Mouse (Mus musculus): Measurements from ENCODE around the gene Cldnd1. TPM values are rescaled to one million over a fixed set of nuclear protein-coding genes. Genes with fewer than 3 reads are reported as not detected.

Gene Cldnd1
- 115 and 116 TPM in 2 replicates for polyA plus RNA-seq (2014; fragmentation: Nextera tagmentation; extraction: Ambion mirVana)

GRCm38 (mm10) chr16:58727477-58728131 is at the start of gene Cldnd1:
Gene Cldnd1, plus strand, starts transcription at chr16:58727910.
- Histone ChIP-seq H3K27ac (ENCODE audit: low read depth, low read length) (peak within 1 kb of the TSS; percentile 60; the same call in 1 of the 2 replicates), H3K4me2 (ENCODE audit: low read depth, low read length, severe bottlenecking) (peak within 1 kb of the TSS; percentile 56)
- WGBS = 2% methylated on average over 35 of the region's 35 CpGs

GRCm38 (mm10) chr16:58678660-58679059 is 49.0 kb upstream of the Cldnd1 start:
- ATAC-seq (replicated peaks; ENCODE audit: low FRiP score) = no peak
- DNase-seq (ENCODE audit: low spot score) = no peak
- H3K9me3 ChIP-seq (ENCODE audit: control insufficient read depth, low read length) = no peaks in the 10 kb centered on the region
- no peaks in the 10 kb centered on the region; the same call in 1 of the 2 replicates for H3K36me3 ChIP-seq (ENCODE audit: control insufficient read depth, insufficient read depth, low read length)
- H3K4me2 ChIP-seq (ENCODE audit: low read depth, low read length, severe bottlenecking) = no peak overlapping the region
- WGBS = 80% methylated on average over 7 of the region's 7 CpGs
- no peak overlapping the region for H3K9ac ChIP-seq (ENCODE audit: low read length)
- no peak overlapping the region for H3K27ac ChIP-seq (ENCODE audit: low read depth, low read length)
- H3K4me1 ChIP-seq (replicated peaks; ENCODE audit: control insufficient read depth, insufficient read depth, low read length) = no peaks in the 10 kb centered on the region
- no peak overlapping the region for H3K4me3 ChIP-seq (ENCODE audit: low read depth, low read length)
- H3K27me3 ChIP-seq (ENCODE audit: control insufficient read depth, insufficient read depth, low read length) = no peaks in the 10 kb centered on the region

More at GRCm38 (mm10) chr16:58727477-58728131, at the start of gene Cldnd1:
- no peaks in the 10 kb centered on the region for H3K4me1 ChIP-seq (replicated peaks; ENCODE audit: control insufficient read depth, insufficient read depth, low read length)
- peak within 1 kb of the TSS; percentile 65 for H3K4me3 ChIP-seq (ENCODE audit: low read depth, low read length)
- H3K36me3 ChIP-seq (ENCODE audit: control insufficient read depth, insufficient read depth, low read length) = peaks cover 3% of the 10 kb centered on the region; the same call in 1 of the 2 replicates
- no peaks in the 10 kb centered on the region for H3K9me3 ChIP-seq (ENCODE audit: control insufficient read depth, low read length)
- DNase-seq (ENCODE audit: low spot score) (peak; percentile 98), ATAC-seq (replicated peaks; ENCODE audit: low FRiP score) (peak; percentile 100)
- no peaks in the 10 kb centered on the region for H3K27me3 ChIP-seq (ENCODE audit: control insufficient read depth, insufficient read depth, low read length)
- H3K9ac ChIP-seq (ENCODE audit: low read length) = peak within 1 kb of the TSS; percentile 73

- 92% methylated on average over 6 of the region's 6 CpGs for WGBS
- Histone ChIP-seq H3K27ac (ENCODE audit: low read depth, low read length) (no peak overlapping the region), H3K9me3 (ENCODE audit: control insufficient read depth, low read length) (no peaks in the 10 kb centered on the region), H3K4me3 (ENCODE audit: low read depth, low read length) (no peak overlapping the region), H3K9ac (ENCODE audit: low read length) (no peak overlapping the region), H3K4me1 (replicated peaks; ENCODE audit: control insufficient read depth, insufficient read depth, low read length) (no peaks in the 10 kb centered on the region), H3K4me2 (ENCODE audit: low read depth, low read length, severe bottlenecking) (no peak overlapping the region), H3K36me3 (ENCODE audit: control insufficient read depth, insufficient read depth, low read length) (no peaks in the 10 kb centered on the region), H3K27me3 (ENCODE audit: control insufficient read depth, insufficient read depth, low read length) (no peaks in the 10 kb centered on the region)
- DNase-seq (ENCODE audit: low spot score) = no peak
- no peak for ATAC-seq (replicated peaks; ENCODE audit: low FRiP score)
Measured at GRCm38 (mm10) chr16:58682046-58682445, 45.7 kb upstream of the Cldnd1 start.

DNA sequence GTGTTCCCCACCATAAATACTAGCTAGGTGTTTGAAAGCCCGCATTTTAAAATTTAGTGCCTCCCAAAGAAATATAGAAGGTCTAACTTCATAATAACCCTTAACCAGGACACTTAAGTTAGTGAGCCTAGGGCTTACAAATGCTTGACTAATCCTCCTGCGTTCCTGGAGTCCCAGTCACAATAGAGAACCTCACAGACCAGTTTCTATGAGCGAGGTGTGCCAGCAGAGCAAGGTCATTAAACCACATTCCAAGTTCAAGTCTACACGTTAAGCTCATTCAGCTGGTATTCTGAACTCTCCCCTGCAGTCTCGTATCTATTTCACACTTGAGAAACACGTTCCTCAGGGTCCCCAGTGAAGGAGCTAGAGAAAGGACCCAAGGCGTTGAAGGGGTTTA is 44.8 kb upstream of the Cldnd1 start:
- DNase-seq (ENCODE audit: low spot score) (no peak), ATAC-seq (replicated peaks; ENCODE audit: low FRiP score) (no peak)
- Histone ChIP-seq H3K9ac (ENCODE audit: low read length) (no peak overlapping the region), H3K27me3 (ENCODE audit: control insufficient read depth, insufficient read depth, low read length) (no peaks in the 10 kb centered on the region), H3K4me2 (ENCODE audit: low read depth, low read length, severe bottlenecking) (no peak overlapping the region), H3K4me1 (replicated peaks; ENCODE audit: control insufficient read depth, insufficient read depth, low read length) (no peaks in the 10 kb centered on the region), H3K4me3 (ENCODE audit: low read depth, low read length) (no peak overlapping the region), H3K36me3 (ENCODE audit: control insufficient read depth, insufficient read depth, low read length) (no peaks in the 10 kb centered on the region), H3K9me3 (ENCODE audit: control insufficient read depth, low read length) (no peaks in the 10 kb centered on the region), H3K27ac (ENCODE audit: low read depth, low read length) (no peak overlapping the region)
- WGBS = 77% methylated on average over 7 of the region's 7 CpGs

DNA sequence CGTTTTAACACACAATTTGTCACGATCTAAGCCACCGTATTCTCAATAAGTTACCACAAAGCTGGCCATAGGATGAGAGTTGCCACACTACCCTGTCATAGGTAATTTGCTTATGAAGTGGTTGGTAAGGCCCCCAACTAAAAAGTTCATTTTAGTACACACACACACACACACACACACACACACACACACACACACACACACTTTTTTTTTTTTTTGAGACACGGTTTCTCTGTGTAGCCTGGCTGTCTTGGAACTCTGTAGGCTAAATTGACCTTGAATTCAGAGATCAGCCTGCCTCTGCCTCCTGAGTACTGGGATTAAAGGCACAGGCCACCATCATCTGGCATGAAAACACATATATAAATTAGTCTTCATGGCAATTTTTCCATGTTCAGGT is 43.8 kb upstream of the Cldnd1 start:
- 90% methylated on average over 4 of the region's 4 CpGs for WGBS

DNA sequence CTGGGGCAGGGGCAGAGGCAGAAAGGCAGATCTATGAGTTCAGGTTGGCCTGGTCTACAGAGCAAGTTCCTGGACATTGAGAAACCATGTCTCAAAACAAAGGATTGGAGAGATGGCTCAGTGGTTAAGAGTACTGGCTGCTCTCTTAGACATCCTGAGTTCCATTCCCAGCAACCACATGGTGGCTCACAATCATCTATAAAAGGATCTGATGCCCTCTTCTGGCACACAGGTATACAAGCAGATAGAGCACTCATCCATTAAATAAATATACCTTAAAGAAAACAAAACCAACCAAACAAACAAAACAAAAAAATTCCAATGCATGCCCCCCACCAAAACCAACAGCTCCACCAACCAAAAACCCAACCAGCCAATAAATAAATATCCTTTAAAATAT is 43.2 kb upstream of the Cldnd1 start:
- Histone ChIP-seq H3K36me3 (ENCODE audit: control insufficient read depth, insufficient read depth, low read length) (no peaks in the 10 kb centered on the region), H3K27ac (ENCODE audit: low read depth, low read length) (no peak overlapping the region), H3K4me3 (ENCODE audit: low read depth, low read length) (no peak overlapping the region), H3K4me2 (ENCODE audit: low read depth, low read length, severe bottlenecking) (no peak overlapping the region), H3K9me3 (ENCODE audit: control insufficient read depth, low read length) (no peaks in the 10 kb centered on the region), H3K9ac (ENCODE audit: low read length) (no peak overlapping the region), H3K4me1 (replicated peaks; ENCODE audit: control insufficient read depth, insufficient read depth, low read length) (no peaks in the 10 kb centered on the region), H3K27me3 (ENCODE audit: control insufficient read depth, insufficient read depth, low read length) (no peaks in the 10 kb centered on the region)
- DNase-seq (ENCODE audit: low spot score) (no peak), ATAC-seq (replicated peaks; ENCODE audit: low FRiP score) (no peak)

More for the DNA sequence above, 43.8 kb upstream of the Cldnd1 start:
- Histone ChIP-seq H3K9ac (ENCODE audit: low read length) (no peak overlapping the region), H3K9me3 (ENCODE audit: control insufficient read depth, low read length) (no peaks in the 10 kb centered on the region), H3K27ac (ENCODE audit: low read depth, low read length) (no peak overlapping the region), H3K4me2 (ENCODE audit: low read depth, low read length, severe bottlenecking) (no peak overlapping the region), H3K27me3 (ENCODE audit: control insufficient read depth, insufficient read depth, low read length) (no peaks in the 10 kb centered on the region), H3K36me3 (ENCODE audit: control insufficient read depth, insufficient read depth, low read length) (no peaks in the 10 kb centered on the region), H3K4me3 (ENCODE audit: low read depth, low read length) (no peak overlapping the region), H3K4me1 (replicated peaks; ENCODE audit: control insufficient read depth, insufficient read depth, low read length) (no peaks in the 10 kb centered on the region)
- ATAC-seq (replicated peaks; ENCODE audit: low FRiP score) = no peak
- no peak for DNase-seq (ENCODE audit: low spot score)

- Histone ChIP-seq H3K9ac (ENCODE audit: low read length) (no peak overlapping the region), H3K36me3 (ENCODE audit: control insufficient read depth, insufficient read depth, low read length) (no peaks in the 10 kb centered on the region), H3K4me1 (replicated peaks; ENCODE audit: control insufficient read depth, insufficient read depth, low read length) (no peaks in the 10 kb centered on the region), H3K4me2 (ENCODE audit: low read depth, low read length, severe bottlenecking) (no peak overlapping the region), H3K27me3 (ENCODE audit: control insufficient read depth, insufficient read depth, low read length) (no peaks in the 10 kb centered on the region), H3K27ac (ENCODE audit: low read depth, low read length) (no peak overlapping the region), H3K9me3 (ENCODE audit: control insufficient read depth, low read length) (no peaks in the 10 kb centered on the region), H3K4me3 (ENCODE audit: low read depth, low read length) (no peak overlapping the region)
- DNase-seq (ENCODE audit: low spot score) (no peak), ATAC-seq (replicated peaks; ENCODE audit: low FRiP score) (no peak)
- 83% methylated on average over 20 of the region's 20 CpGs for WGBS
Measured at GRCm38 (mm10) chr16:58685548-58686537, 41.9 kb upstream of the Cldnd1 start.

DNA sequence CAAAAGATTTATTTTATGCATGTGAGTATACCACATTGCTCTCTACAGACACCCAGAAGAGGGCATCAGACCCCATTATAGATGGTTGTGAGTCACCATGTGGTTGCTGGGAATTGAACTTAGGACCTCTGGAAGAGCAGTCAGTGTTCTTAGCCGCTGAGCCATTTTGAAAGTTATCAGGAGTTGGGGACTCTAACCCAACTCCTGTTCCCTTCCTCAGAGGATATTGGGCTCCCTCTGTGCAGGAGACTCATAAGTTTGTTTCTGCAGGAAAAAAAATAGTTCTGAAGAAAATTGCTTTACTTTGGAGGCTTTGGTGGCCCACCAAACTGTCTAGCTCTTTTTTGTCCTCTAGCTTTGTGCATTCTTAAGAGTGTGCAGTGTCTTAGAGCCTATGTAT is 39.2 kb upstream of the Cldnd1 start:
- Histone ChIP-seq H3K36me3 (ENCODE audit: control insufficient read depth, insufficient read depth, low read length) (no peaks in the 10 kb centered on the region), H3K9ac (ENCODE audit: low read length) (no peak overlapping the region), H3K27me3 (ENCODE audit: control insufficient read depth, insufficient read depth, low read length) (no peaks in the 10 kb centered on the region), H3K4me1 (replicated peaks; ENCODE audit: control insufficient read depth, insufficient read depth, low read length) (no peaks in the 10 kb centered on the region), H3K9me3 (ENCODE audit: control insufficient read depth, low read length) (no peaks in the 10 kb centered on the region), H3K27ac (ENCODE audit: low read depth, low read length) (no peak overlapping the region), H3K4me2 (ENCODE audit: low read depth, low read length, severe bottlenecking) (no peak overlapping the region), H3K4me3 (ENCODE audit: low read depth, low read length) (no peak overlapping the region)
- 83% methylated on average over 1 of the region's 1 CpGs for WGBS
- DNase-seq (ENCODE audit: low spot score) (no peak), ATAC-seq (replicated peaks; ENCODE audit: low FRiP score) (no peak)

Data from forebrain, embryonic 11.5 days (tissue).